Mouse (Mus musculus) layer of hippocampus, postnatal 25 days (tissue): ENCODE results near the gene Mov10. TPM values are rescaled to one million over a fixed set of nuclear protein-coding genes. Genes with fewer than 3 reads are reported as not detected.
"Not testable (repeated sequence)": the region's sequence is repeated elsewhere in the genome, so short reads cannot be mapped to it uniquely, and the experiment has no call there.

Experiments used
- DNase-seq, 2 experiments: peaks; one replicate each; pipeline ENCODE4 v3.0.0; 2022; ENCODE audit warnings: mixed read lengths in 2 of 2, low spot score in 1 of 2; ENCODE audit errors: extremely low spot score in 1 of 2
- total RNA-seq, 2 experiments: library from RNA; stranded (reverse); gene quantifications; 2 replicates each; pipeline ENCODE4 v1.2.3; 2021

Mov10 gene
- total RNA-seq = 10 to 100 TPM in 1 of 2 experiments, 1 to 10 TPM in 1; 7.0 to 12.5 TPM

DNA sequence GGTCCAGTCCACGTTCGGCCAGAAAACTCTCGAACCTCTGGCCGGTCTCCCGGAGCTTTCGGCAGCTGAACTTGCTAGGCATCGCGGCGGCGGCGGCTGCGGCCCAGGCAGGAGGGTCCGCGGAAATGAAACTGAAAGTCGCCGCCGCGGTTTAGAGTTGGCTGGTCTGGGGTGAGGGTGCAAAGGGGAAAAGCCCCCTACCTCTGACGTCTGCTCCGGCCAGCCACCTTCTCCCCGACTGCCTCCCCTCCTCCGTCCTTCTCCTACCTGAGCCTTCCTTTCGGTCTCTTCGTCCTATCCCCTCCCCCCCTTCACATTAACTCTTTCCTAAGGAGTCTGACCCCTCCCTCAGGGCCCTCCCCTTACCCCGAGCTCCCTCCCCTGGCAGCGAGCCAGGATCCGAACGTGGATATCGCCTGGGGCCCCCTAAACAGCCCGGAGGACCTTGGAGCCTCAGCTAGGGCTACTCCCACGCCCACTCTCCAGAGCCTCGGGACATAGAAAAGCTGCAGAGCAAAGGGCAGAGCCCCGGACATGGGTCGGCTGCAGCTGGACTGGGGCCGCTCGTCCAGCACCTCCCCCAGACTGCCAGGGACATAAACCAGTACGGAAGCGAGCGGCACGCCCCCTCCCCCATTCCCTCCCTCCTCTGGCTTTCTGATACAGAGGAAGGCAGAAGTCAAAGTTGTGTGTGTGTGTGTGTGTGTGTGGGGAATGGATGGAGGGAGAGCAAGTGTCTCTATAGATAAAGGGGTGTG lies at the start of gene Mov10:
Gene Mov10 (minus strand): TSS at position 573 of the 758 bp plus-strand sequence.
- peak; percentile 38 to 42 for DNase-seq

DNA sequence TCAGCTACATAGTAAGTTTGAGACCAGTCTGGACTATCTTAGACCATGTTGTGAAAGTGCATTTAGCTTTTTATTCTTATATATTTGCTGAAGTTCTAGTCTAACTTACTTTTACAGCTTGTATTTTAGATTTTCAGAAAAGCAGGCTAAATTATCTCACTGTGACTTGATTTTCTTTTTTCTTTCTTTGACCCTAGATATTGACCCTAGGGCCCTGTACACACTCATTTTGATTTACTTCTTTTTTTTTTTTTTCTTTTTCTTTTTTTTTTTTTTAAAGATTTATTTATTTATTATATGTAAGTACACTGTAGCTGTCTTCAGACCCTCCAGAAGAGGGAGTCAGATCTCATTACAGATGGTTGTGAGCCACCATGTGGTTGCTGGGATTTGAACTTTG lies 48.3 kb upstream of the Mov10 start:
- not testable (repeated sequence) for DNase-seq

DNA sequence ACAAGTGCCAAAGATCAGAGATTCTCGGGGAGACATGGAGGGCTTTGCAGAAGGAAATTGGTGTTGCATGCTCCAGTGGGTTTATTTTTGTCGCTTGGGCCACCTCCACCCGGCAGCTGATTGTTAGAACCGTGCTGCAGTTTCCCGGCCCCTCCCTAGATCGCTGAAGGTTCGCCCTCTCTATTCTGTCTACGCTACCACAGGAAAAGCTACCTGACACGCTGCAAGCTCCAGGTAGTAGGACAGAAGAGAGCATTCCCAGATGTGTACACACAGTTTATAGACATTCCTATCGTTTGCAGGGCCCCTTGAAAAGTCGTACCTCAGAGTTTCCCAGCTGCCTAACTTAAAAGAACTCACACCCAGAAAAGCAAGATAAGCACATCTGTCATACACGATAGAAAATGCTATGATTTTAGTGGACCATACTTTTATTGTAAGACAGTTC lies 47.0 kb upstream of the Mov10 start:
- no peak for DNase-seq

DNA sequence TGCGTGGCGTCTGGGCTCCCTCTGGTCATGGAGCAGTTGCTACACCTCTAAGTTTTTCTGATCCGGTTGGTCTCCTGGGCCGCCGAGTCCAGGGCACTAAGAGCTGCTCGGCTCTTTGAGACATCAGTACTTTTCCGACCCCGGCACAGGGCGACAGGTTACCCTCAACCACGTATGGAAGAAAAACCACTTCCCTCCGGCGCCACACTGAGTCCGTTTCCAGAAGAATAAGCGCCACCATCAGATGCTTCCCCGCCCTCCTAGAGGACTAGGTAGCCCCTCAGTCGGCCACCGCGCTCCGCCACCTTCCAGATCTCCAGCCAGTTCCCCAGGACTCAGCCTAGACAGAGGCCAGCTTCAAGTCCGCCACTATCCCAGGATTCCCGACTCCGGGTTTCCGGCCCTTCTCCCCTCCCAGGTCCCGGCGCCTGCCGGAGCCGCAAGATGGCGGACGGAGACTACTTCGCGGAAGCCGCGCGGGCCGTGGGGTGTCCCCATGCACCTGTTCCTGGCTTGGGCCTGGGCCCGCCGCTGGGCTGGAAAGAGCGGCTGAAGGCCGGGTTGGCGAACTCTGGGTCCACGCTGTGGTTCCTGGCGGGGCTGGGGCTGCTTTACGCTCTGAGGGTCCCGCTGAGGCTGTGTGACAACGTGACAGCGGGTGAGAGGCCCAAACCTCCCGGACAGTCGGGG lies 46.4 kb upstream of the Mov10 start:
- DNase-seq = peak; percentile 84 to 87

DNA sequence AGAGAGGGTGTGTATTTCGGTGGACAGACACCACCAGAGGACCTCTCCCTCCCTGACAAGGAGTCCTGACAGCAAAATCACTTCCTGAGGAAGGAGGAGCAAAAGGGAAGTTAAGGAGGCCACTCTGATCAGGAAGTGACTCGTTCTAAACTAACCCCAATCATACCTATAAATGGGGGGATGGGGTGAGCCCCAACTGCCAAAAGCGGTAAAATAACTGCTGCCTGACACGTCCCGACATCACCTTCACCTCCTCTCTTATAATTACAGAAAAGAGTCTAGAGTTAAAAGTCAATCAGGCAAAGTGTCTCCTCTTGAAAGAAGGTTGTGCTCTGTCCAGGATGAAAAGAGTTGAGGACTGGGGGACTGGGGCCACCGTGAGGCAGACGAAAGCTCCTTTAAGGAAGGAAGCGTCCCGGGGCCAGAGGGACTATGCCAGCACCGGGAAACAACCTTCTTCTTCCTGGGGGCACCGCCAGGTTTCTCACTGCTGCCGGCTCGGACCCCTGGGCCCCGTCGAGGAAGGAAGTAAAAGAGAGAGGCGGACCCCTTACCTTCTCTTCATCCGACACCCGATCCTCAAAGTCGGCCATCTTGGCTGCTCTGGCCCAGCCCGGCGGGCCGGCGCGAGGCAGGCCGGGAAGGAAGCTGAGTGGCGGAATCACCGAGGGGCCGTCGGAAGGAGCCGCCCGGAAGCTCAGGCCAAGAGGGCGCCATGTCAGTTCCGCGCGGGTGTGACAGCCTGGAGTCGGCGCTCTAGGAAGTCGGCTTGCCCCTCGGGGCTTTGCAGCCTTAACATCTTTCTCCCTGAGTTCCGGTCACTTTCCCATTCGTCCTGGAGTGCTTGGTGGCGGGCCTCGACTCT lies 45.7 kb upstream of the Mov10 start, which contains the start of the genes St7l and Capza1:
Gene St7l (plus strand): TSS at position 220 of the 865 bp plus-strand sequence.
Gene Capza1 (minus strand): TSS at position 720 of the 865 bp plus-strand sequence.
- peak; percentile 73 to 74 for DNase-seq

DNA sequence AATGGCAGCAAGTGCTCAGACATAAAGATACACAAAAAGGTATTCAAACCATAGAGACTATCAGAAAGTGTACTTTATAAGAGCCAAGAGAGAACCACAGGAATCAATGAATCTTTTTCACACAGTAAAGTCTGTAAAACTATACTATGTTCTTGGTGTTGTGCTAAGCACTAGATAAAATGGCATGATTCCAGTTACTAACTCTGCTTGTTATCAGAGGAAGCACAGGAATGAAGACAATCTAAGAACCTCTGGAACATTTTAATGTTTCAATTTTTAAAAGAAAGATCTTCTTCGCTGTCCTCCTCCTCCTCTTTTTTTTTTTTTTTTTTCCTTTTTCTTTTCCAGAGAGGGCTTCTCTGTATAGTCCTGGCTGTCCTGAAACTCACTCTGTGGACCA lies 40.2 kb upstream of the Mov10 start:
- DNase-seq = no peak

DNA sequence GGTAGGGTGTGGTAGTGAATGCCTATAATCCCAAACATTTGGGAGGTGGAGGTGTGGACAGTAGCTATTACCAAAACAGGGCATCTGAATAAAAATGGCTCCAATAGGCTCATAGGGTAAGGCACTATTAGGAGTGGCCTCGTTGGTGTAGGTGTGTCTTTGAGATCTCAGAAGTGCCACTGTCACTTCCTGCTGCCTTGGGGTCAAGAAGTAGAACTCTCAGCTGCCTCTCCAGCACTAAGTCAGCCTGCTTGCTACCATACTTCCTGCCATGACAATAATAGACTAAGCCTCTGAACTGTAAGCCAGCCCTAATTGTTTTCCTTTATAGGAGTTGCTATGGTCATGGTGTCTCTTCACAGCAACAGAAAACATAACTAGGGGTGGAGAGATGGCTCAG lies 37.7 kb upstream of the Mov10 start:
- DNase-seq = no peak

DNA sequence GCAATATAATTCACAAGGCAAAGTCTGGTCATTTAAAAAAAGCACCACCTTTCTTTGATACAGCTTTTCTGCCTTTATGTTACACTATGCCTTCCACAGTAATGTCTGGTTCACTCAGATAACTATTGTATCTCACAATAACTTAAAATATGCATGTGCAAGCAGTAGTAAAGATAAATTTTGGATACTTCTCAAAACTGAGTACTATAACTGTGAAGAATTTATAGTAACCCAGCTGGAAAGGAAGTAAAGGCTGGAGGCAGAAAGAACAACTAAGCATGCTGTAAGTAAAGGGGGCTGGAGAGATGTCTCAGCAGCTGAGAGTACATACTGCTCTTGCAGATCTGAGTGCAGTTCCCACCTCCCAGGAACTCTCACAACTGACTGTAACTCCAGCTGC lies 36.5 kb upstream of the Mov10 start:
- no peak for DNase-seq

DNA sequence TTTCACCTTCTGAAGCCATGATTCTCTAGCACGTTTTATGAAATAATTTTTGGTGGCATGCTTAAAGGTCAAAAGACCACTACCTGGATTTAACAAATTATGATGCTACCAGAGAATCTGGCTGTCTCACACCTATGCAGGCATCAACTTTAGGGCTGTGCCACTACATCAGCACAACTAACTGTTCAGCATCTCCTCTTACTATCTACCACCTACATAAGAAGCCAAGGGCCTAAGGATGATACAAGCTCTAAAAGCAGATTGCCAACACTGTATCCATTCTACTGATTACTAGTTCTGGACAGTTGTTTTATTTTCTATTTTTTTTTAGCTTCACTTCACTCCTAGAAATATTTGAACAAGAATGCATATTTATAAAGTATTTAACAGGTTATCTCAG lies 36.1 kb upstream of the Mov10 start:
- no peak for DNase-seq

DNA sequence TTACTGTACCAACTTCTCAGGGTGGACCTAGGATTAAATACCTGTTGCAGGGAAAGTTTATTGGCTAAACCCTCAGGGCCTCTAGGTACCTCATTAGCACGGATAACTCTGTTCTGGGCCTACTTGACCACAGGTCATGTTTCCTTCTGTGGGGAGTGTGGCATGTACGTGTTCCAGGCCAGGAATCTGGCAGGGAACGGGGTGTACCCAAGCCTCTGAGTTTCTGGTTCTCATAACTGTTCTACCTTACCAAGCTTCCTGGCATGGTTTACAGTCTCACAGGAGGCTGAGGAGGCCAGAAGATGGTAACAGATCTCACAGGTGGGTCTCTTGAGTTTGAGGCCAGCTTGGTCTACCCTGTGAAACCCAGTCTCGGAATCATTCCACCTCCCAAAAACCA lies 28.2 kb upstream of the Mov10 start:
- no peak for DNase-seq

DNA sequence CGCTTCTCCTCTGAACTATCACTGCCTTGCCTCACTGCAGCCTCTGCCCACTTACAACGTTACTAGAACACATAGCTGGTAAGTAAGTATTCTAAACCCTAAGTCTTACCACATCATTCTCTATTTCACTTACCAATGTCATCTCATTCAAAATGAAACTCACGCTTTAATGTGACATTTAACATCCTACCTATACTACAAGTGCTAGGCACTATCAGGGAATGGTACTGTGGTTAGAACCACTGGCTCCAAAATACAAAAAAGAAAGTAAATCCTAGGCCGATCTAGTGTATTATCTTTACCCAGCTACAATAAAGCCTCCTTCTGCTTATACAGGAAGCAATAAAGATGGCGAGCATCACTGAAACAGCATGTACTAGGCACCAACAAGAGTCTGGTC lies 22.7 kb upstream of the Mov10 start:
- DNase-seq = no peak

DNA sequence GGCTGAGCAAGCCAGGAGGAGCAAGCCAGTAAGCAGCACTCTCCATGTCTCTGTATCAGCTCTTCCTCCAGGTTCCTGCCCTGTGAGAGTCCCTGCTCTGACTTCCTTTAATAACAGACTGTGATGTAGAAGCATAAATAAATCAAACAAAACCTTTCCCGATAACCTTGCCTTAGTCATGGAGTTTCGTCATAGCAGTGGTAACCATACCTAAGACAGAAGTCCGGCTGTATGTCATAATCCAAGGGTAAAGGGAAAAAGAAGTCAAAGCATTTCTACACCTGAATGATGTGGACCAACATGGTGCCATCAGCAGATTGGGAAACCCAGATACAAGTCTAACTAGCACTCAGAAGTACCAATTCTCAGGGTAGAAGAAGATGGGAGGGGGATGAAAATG lies 17.4 kb upstream of the Mov10 start:
- DNase-seq = no peak

DNA sequence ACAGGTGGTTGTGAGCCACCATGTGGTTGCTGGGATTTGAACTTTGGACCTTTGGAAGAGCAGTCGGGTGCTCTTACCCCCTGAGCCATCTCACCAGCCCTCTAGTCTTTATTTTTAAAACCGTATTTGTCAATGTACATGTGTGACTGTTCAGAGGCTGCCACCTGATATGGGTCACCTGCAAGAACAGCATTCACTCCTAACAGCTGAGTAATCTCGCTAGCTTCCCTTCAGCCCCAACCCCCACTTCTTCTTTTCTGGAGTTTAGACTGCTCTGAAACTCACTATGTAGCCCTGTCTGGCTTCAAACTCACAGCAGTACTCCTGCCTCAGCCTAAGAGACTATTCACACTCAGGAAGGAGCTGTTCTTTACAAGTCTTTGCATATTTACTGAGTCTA lies 4.0 kb upstream of the Mov10 start:
- DNase-seq = no peak

DNA sequence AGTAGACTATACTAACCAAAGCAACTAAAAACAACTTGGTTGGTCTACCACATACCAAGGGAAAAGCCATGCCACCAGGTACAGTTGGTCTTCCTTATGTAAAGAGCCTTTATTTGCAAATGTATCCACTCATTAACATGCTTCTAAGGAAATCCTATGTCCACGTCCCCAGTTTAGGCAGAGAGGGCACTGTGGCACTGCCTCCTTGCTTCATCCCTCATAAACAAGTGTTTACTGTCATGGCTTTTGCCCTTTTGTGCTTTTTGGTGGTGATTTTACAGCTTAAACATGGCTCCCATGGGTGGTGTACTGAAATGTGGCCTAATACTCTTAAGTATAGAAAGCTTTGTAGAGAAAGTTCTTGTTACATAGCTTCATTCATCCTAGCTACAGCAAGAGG lies 2.1 kb upstream of the Mov10 start:
- no peak for DNase-seq

DNA sequence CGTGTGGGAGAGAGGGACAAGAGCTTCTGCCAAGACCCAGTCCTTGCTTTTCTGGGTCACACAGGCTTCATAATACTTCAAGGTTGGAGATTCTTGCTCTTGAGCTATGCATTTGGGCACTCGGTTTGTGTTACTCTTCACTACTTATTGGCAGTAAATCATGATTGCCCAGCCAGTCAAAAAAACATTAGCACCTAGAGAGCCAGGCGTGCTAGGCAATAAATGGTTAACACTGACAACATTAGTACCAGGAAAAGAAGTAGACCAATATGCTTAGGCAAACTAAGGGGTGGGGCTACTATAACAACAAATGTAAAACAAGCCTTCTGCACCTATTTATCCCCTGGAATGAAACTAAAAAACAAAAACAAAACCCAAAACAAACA lies 379 bp upstream of the Mov10 start:
- no peak for DNase-seq

DNA sequence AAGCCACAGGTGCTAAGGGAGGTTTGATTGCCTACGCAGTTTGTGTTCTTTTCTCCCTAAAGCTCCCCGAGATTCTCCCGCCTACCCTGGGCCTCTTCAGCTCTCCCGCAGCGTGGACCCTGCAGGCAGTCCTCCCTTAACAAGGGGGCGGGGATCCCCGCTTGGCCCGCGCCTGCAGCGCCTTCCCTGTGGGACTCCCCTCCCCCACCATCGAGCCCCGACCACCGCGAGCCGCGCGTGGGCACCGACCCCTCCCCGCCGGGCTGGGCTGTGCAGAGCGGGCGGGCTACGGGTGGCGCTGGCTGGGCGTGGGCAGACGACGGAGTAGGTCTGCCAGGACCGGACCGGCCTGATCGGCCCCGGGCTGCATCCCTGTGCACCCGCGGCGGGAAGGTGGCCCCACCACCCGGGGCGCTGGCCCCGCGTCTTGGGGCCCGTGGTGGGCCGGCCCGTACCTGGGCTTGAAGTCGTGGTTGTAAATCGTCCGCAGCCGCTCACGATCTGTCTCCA lies 827 bp downstream of the Mov10 start:
- DNase-seq = peak; percentile 43 to 47

DNA sequence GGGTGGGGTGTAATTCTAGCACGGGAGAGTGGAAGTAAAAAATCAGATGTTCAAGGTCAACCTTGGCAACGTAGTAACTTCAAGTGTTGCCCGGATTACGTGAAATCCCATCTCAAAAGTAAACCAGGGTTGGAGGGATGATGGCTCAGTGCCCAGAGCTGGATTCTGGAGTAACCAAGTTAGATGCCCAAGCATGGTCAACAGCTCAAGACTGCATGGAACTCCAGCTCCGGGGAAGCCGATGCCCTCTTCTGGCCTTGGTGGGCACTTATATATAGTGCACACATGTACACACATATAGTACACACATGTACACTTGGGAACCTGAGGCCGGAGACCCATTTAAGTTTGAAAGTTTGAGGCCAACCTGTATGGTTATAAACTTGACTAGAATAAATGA lies 2.2 kb downstream of the Mov10 start:
- no peak for DNase-seq

DNA sequence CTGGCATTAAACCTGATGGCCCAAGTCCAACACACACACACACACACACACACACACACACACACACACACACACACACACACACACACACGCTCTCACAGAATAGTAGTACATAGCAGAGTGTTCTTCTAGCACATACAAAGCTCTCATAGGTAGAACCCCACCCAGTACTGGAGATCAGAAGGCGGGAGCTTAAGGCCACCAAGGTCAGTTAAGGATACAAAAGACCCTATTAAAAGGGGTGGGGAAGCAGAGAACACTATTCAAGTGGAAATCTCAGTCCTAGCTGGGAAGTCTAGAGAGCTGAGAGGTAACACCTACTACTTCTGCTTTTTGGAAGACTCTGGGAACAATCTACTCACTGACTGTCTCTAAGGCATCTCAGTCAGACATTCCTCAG lies 3.0 kb downstream of the Mov10 start:
- no peak for DNase-seq

DNA sequence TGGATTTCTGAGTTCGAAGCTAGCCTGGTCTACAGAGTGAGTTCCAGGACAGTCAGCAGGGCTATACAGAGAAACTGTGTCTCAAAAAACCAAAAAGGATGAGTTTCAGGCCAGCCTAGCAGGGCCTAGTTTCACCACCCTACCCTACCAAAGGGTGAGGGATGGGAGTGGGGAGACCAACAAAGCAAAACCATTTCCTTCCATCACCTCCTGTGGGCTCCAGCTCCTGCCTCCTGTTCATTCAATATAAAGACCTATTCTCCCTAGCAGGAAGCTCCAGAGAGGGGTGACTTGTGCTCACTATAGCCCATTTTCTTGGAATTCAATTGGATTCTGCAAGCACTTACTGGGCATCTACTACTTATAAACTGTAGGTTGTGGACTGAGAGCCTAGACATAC lies 3.6 kb downstream of the Mov10 start:
- no peak for DNase-seq

DNA sequence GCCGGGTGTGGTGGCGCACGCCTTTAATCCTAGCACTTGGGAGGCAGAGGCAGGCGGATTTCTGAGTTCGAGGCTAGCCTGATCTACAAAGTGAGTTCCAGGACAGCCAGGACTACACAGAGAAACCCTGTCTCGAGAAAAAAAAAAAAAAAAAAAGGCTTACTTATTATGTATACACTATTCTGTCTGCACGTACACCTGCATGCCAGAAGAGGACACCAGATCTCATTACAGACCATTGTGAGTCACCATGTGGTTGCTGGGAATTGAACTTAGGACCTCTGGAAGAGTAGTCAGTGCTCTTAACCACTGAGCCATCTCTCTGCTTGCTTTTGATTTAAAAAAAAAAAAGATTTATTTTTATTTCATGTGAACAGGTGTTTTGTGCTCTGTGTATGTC lies 5.1 kb downstream of the Mov10 start:
- DNase-seq = not testable (repeated sequence)

DNA sequence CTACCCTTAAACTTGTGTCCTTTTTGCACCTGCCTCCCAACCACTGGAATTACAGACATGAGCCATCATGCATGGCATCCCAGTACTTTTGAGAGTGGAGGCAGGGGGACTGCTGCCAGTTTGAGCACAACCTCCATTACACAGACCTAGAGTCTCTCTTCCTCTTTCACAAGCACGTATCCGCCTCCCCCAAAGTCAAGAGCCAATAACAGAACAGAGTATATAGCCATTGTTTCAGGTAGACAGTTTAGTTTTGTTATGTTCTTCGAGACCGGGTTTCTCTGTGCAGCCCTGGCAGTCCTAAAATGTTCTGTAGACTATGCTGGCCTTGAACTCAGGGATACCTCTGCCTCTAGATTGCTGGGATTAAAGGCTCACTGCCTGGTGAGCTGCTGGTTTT lies 6.1 kb downstream of the Mov10 start:
- no peak for DNase-seq
